Mouse (Mus musculus): Measurements from ENCODE around the gene Mrpl17. TPM values are rescaled to one million over a fixed set of nuclear protein-coding genes. Genes with fewer than 3 reads are reported as not detected.

The Mrpl17 gene
- polyA plus RNA-seq, 1 experiment from 2014 or later = 194 TPM

- H3K36me3 ChIP-seq = peaks cover 57% of the 10 kb centered on the region
- H3K9me3 ChIP-seq = no peaks in the 10 kb centered on the region
- H3K4me1 ChIP-seq = peaks cover 77% of the 10 kb centered on the region
- ATAC-seq (replicated peaks) = peak; percentile 79
- H3K27ac ChIP-seq (replicated peaks) = peak overlapping the region; percentile 60
- peak overlapping the region; percentile 2; the same call in 1 of the 2 replicates for H3K4me3 ChIP-seq
- 14% methylated on average over 4 of the region's 4 CpGs for WGBS
- peak overlapping the region; percentile 31 for H3K9ac ChIP-seq (replicated peaks)
- 0 out of 2 replicates have a peak overlapping the region, but pooled peaks have one; percentile 1 for H3K4me2 ChIP-seq (replicated peaks)
- no peaks in the 10 kb centered on the region for H3K27me3 ChIP-seq
Measured at GRCm38 (mm10) chr7:105778553-105779265, 32.2 kb downstream of the Mrpl17 start.

GRCm38 (mm10) chr7:105777797-105778552, 32.9 kb downstream of the Mrpl17 start:
- H3K27ac ChIP-seq (replicated peaks) = peak overlapping the region; percentile 60
- no peak overlapping the region for H3K4me2 ChIP-seq (replicated peaks)
- peak overlapping the region; percentile 31; the same call in 1 of the 2 replicates for H3K9ac ChIP-seq (replicated peaks)
- peak overlapping the region; percentile 2; the same call in 1 of the 2 replicates for H3K4me3 ChIP-seq
- peak; percentile 41 for ATAC-seq (replicated peaks)
- H3K4me1 ChIP-seq = peaks cover 73% of the 10 kb centered on the region
- no peaks in the 10 kb centered on the region for H3K9me3 ChIP-seq
- 68% methylated on average over 13 of the region's 13 CpGs for WGBS
- peaks cover 58% of the 10 kb centered on the region for H3K36me3 ChIP-seq
- H3K27me3 ChIP-seq = no peaks in the 10 kb centered on the region

- peaks cover 63% of the 10 kb centered on the region for H3K36me3 ChIP-seq
- H3K4me3 ChIP-seq = no peak overlapping the region
- peaks cover 68% of the 10 kb centered on the region for H3K4me1 ChIP-seq
- ATAC-seq (replicated peaks) = no peak
- no peak overlapping the region for H3K9ac ChIP-seq (replicated peaks)
- no peaks in the 10 kb centered on the region for H3K27me3 ChIP-seq
- no peaks in the 10 kb centered on the region for H3K9me3 ChIP-seq
- H3K27ac ChIP-seq (replicated peaks) = no peak overlapping the region
- WGBS = 95% methylated on average over 1 of the region's 1 CpGs
- no peak overlapping the region for H3K4me2 ChIP-seq (replicated peaks)
Measured at GRCm38 (mm10) chr7:105777316-105777715, 33.6 kb downstream of the Mrpl17 start.

- WGBS = 89% methylated on average over 2 of the region's 2 CpGs
- Histone ChIP-seq H3K9me3 (no peaks in the 10 kb centered on the region), H3K27ac (replicated peaks) (no peak overlapping the region), H3K9ac (replicated peaks) (no peak overlapping the region), H3K4me1 (peaks cover 66% of the 10 kb centered on the region), H3K27me3 (no peaks in the 10 kb centered on the region), H3K4me2 (replicated peaks) (no peak overlapping the region), H3K4me3 (no peak overlapping the region), H3K36me3 (peaks cover 63% of the 10 kb centered on the region)
- ATAC-seq (replicated peaks) = no peak
Measured at GRCm38 (mm10) chr7:105776026-105776425, 34.9 kb downstream of the Mrpl17 start.

GRCm38 (mm10) chr7:105774661-105775060, 36.2 kb downstream of the Mrpl17 start:
- Histone ChIP-seq H3K4me2 (replicated peaks) (no peak overlapping the region), H3K36me3 (peaks cover 63% of the 10 kb centered on the region), H3K9ac (replicated peaks) (no peak overlapping the region), H3K27me3 (no peaks in the 10 kb centered on the region), H3K4me3 (no peak overlapping the region), H3K4me1 (peaks cover 65% of the 10 kb centered on the region), H3K9me3 (no peaks in the 10 kb centered on the region), H3K27ac (replicated peaks) (no peak overlapping the region)
- ATAC-seq (replicated peaks) = no peak
- WGBS = 29% methylated on average over 8 of the region's 8 CpGs

GRCm38 (mm10) chr7:105773041-105773440, 37.9 kb downstream of the Mrpl17 start:
- H3K36me3 ChIP-seq = peaks cover 68% of the 10 kb centered on the region
- ATAC-seq (replicated peaks) = no peak
- peaks cover 61% of the 10 kb centered on the region for H3K4me1 ChIP-seq
- H3K4me2 ChIP-seq (replicated peaks) = no peak overlapping the region
- 90% methylated on average over 5 of the region's 5 CpGs for WGBS
- no peak overlapping the region for H3K9ac ChIP-seq (replicated peaks)
- no peaks in the 10 kb centered on the region for H3K27me3 ChIP-seq
- H3K27ac ChIP-seq (replicated peaks) = no peak overlapping the region
- H3K9me3 ChIP-seq = no peaks in the 10 kb centered on the region
- no peak overlapping the region for H3K4me3 ChIP-seq

GRCm38 (mm10) chr7:105772331-105772730, 38.6 kb downstream of the Mrpl17 start:
- no peak overlapping the region for H3K27ac ChIP-seq (replicated peaks)
- peaks cover 73% of the 10 kb centered on the region for H3K36me3 ChIP-seq
- H3K4me1 ChIP-seq = peaks cover 61% of the 10 kb centered on the region
- no peak for ATAC-seq (replicated peaks)
- no peak overlapping the region for H3K9ac ChIP-seq (replicated peaks)
- H3K9me3 ChIP-seq = no peaks in the 10 kb centered on the region
- no peak overlapping the region for H3K4me2 ChIP-seq (replicated peaks)
- no peak overlapping the region for H3K4me3 ChIP-seq
- no peaks in the 10 kb centered on the region for H3K27me3 ChIP-seq
- 96% methylated on average over 15 of the region's 15 CpGs for WGBS

- Histone ChIP-seq H3K27me3 (no peaks in the 10 kb centered on the region), H3K4me2 (replicated peaks) (no peak overlapping the region), H3K4me3 (no peak overlapping the region), H3K27ac (replicated peaks) (no peak overlapping the region), H3K9me3 (no peaks in the 10 kb centered on the region), H3K36me3 (peaks cover 85% of the 10 kb centered on the region), H3K9ac (replicated peaks) (no peak overlapping the region), H3K4me1 (peaks cover 49% of the 10 kb centered on the region)
- no peak for ATAC-seq (replicated peaks)
- 91% methylated on average over 3 of the region's 3 CpGs for WGBS
Measured at GRCm38 (mm10) chr7:105769959-105770358, 40.9 kb downstream of the Mrpl17 start.

GRCm38 (mm10) chr7:105767729-105768165, 43.2 kb downstream of the Mrpl17 start:
- H3K9me3 ChIP-seq = no peaks in the 10 kb centered on the region
- H3K9ac ChIP-seq (replicated peaks) = no peak overlapping the region
- H3K4me2 ChIP-seq (replicated peaks) = no peak overlapping the region
- no peak overlapping the region for H3K27ac ChIP-seq (replicated peaks)
- 21% methylated on average over 6 of the region's 6 CpGs for WGBS
- H3K27me3 ChIP-seq = no peaks in the 10 kb centered on the region
- H3K4me3 ChIP-seq = no peak overlapping the region
- H3K36me3 ChIP-seq = peaks cover 94% of the 10 kb centered on the region
- peaks cover 40% of the 10 kb centered on the region for H3K4me1 ChIP-seq
- no peak for ATAC-seq (replicated peaks)

- ATAC-seq (replicated peaks) = no peak
- 90% methylated on average over 11 of the region's 11 CpGs for WGBS
- no peak overlapping the region for H3K4me2 ChIP-seq (replicated peaks)
Measured at GRCm38 (mm10) chr7:105764331-105764730, 46.6 kb downstream of the Mrpl17 start.

GRCm38 (mm10) chr7:105762517-105763270, 48.2 kb downstream of the Mrpl17 start:
- no peaks in the 10 kb centered on the region for H3K9me3 ChIP-seq
- no peaks in the 10 kb centered on the region for H3K27me3 ChIP-seq
- H3K9ac ChIP-seq (replicated peaks) = no peak overlapping the region
- H3K27ac ChIP-seq (replicated peaks) = no peak overlapping the region
- H3K4me3 ChIP-seq = no peak overlapping the region
- peaks cover 5% of the 10 kb centered on the region; the same call in 1 of the 2 replicates for H3K4me1 ChIP-seq
- 25% methylated on average over 55 of the region's 55 CpGs for WGBS
- no peak overlapping the region for H3K4me2 ChIP-seq (replicated peaks)
- peaks cover 87% of the 10 kb centered on the region for H3K36me3 ChIP-seq
- ATAC-seq (replicated peaks) = 0 out of 2 replicates have a peak, but pooled peaks have one; percentile 6

More at GRCm38 (mm10) chr7:105764331-105764730, 46.6 kb downstream of the Mrpl17 start:
- Histone ChIP-seq H3K27ac (replicated peaks) (no peak overlapping the region), H3K9ac (replicated peaks) (no peak overlapping the region), H3K4me1 (peaks cover 21% of the 10 kb centered on the region), H3K36me3 (peaks cover 85% of the 10 kb centered on the region), H3K9me3 (no peaks in the 10 kb centered on the region), H3K27me3 (no peaks in the 10 kb centered on the region), H3K4me3 (no peak overlapping the region)
